Mouse (Mus musculus): Measurements from ENCODE around the gene Arl6ip1.

Arl6ip1 gene

DNA sequence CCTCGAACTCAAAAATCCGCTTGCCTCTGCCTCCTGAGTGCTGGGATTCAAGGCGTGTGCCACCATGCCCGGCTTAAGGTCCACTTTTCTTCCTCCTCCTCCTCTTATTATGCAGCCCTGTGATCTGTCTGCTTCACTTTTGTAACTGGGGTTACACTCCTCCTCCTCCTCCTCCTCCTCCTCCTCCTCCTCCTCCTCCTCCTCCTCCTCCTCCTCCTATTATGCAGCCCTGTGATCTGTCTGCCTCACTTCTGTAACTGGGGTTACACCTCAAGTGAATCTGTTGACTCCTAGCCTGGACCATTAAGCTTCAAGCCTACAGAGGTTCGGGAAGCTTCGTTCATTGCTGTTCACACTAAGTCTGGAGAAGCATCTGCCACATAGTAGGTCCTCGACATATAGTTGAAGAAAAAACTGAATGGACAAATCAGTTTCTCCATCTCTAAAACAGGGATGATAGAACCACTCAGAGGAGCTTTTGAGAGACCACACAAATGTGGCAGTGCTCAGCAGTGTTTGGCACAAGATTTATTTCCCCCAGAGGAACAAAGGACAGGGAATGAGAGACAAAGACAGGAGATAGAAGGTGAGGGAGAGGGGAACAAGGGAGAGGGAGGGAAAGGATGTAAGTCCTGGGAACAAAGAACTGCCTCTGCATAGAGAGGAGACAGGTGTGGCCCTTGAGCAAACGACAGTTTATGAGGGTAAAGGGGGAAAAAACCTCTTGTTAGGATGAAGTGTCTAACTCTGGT lies 12.5 kb downstream of the Arl6ip1 start:
- DNase-seq (ENCODE audit: low spot score in 2 of 2), result no peak

DNA sequence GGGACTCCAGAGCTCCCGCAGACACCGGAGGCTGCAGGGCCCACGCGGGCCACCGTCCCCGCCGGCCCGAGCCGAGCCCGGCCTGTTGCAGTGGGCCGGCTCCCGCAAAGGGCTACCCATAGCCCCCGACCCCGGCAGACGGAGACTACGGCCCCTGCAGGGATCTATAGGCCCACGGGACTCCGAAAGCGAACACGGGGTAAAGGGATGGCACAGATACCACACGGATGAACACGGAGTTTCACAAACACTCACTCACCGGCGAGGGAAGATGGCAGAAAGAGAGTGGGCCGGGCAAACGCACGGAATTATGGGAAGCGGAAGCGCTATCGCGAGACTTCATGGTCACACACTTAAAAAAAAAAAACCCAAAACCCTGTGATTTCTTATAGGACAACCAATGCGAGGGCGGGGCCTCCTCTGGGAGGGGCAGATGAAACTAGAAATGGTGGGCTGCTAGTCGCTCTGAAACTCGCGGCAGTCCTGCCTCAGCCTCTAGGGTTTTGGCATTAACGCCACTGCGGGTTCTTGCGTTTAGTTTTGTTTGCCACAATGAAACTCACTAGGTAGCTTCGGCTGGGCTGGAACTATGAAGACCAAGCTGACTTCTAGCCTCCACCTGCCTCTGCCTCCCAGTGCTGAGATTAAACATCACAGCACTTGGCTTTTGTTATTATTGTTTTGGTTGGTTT lies 13.4 kb downstream of the Arl6ip1 start, which contains the start of gene Rps15a:
Gene Rps15a, minus strand, starts transcription at position 312 of the 692 bp plus-strand sequence.
- DNase-seq (ENCODE audit: low spot score in 2 of 2), result peak; percentile 90 to 93

DNA sequence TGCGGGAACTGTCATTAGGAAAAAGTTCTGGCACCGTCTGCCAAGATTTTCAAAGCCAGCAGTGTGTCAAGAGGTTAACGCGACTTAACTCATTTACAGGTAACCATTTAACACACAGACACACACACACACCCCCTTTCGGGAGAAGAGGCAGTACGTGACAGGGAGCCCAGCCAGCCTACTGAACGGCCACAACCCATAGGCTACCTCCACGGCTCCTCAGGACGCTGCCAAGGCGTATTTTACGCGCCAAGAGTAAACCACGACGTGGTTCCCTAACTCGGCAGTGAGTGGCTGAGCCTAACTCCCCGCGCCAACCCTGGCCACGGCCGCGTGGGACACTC lies 14.0 kb downstream of the Arl6ip1 start:
- no peak for DNase-seq (ENCODE audit: low spot score in 2 of 2)

DNA sequence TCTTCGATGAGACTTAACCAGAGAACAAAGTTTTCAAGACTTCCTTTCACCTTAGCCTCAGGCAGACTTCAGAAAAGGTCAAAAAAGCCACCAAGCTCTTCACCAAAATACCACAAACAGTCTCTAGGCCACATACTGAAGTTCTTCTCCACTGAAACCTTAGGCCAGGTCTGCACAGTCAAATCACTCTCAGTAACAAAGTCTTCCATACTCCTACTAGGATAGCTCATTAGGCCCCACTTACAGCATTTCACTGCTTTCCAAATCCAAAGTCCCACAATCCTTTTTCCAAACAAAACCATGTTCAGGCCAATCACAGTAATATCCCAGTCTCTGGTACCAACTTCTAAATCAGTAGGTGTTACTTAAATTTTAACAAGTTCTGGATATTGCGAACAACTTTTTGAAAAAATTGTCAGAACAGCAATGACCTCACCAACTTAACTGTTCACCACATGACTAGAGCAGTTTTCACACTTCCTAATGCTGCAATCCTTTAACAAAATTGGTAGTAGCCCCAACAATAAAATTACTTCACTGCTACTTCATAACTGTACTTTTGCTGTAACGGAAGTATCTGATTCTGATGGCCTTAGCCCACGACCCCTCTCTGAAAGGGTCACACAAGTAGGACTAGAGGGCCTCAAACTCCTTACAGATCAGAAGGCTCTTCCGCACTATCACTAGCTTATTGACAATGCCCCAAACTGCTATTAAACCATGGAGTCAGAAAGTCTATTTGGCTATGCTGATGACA lies 15.7 kb downstream of the Arl6ip1 start:
- DNase-seq (ENCODE audit: low spot score in 2 of 2), result no peak

DNA sequence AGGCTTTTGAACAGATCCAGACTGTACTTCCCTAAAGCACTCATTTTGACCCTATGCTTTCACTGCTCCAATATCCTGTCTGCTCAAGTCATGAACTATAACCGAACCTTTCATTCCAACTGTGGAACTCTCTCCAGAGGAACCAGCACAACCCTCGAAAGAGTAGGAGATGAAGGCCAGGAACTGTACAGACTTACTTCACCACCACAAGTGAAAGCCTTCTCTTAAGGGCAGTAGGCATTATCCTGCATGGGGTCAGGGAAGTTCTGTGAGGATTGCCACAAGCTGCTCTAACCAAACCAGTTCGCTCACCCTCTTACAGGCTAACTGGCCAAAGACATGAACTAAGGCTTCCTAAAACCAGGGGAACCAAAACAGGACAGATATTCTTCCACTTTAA lies 18.3 kb downstream of the Arl6ip1 start:
- DNase-seq (ENCODE audit: low spot score in 2 of 2), result no peak

DNA sequence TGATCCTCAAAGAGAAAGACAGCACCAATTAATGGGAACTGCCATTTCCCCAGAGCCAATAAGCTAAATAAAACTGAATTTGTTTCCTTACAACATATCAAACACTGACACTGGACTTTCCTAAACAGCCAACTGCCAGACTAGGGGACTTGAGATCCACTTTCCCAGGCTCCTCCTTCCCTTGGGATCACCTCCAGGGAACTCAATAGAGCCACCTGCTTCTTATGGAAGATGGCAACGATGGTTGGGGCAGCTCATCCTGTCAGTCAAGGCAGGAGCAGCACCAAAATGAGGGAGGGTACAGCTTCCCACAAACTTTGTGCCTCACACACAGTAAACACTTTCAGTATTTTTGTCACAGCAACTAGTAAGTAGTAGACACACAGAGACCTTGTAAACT lies 21.8 kb downstream of the Arl6ip1 start:
- no peak for DNase-seq (ENCODE audit: low spot score in 2 of 2)

DNA sequence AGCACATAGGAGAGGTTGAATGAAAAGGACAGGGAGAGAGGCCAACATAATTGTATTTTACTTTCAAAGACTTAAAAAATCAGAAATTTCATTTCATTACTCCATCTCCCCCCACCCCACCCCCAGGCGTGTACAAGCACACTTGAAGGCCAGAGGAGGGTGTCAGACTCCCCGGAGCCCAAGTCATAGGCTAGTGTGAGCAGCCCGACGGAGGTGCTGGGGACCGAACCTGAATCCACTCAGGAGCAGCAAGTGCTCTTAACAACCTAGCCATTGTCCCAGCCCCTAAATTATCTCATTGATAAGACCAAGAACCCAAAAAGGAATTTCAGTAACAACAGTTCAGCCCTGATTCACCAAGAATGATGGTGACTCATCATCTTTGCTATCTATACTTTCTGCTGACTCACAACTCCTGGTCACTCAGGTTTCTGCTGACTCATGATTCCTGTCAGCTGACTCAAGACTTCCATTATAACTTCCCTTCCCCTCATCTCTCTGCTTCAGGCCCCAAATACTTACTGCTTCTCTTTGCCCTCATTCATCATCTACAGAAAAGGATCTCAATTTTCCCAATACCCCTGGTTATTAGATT lies 24.9 kb downstream of the Arl6ip1 start:
- DNase-seq (ENCODE audit: low spot score in 2 of 2), result no peak

DNA sequence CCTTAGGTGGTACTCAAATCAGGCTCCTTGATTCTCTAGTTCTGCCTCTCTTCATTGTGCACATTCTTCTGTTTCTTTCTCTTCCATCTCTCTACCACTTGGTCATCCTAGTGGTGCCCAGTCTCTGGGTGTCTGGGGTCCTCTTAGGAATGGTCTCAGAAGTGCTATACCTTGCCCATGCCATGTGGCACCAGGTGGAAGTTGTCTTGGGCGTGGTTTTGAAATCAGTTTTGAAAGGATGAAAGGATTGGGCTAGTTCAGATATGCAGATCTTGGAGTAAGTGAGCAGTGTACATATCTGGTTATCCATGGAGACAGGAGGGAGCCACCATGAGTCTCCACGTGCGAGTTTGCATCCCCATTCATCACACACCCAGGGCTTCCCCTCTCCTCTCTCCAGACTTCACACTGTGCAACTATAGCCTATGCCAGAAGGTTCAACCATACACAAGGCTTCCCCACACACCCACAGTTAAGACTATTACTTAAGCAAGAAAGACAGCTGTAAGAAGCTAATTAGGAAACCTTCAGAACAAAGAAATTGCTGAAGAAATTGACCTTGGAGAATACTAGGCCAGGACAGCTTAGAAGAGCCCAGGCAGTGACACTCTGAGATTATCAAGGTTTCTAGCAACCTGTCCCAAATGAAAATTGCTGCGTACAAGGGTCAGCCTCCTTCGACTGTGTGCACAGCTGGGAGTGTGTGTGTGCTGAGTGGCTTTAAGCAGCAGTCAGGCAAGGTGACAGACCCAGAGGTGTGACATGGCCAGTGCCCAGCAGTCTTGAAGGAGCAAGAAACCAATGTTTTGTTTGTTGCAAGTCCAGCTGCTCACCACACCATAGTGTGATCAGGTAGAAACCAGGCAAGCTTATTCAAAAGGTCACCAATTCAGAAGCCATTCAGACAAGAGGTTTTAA lies 25.7 kb downstream of the Arl6ip1 start:
- DNase-seq (ENCODE audit: low spot score in 2 of 2), result no peak

DNA sequence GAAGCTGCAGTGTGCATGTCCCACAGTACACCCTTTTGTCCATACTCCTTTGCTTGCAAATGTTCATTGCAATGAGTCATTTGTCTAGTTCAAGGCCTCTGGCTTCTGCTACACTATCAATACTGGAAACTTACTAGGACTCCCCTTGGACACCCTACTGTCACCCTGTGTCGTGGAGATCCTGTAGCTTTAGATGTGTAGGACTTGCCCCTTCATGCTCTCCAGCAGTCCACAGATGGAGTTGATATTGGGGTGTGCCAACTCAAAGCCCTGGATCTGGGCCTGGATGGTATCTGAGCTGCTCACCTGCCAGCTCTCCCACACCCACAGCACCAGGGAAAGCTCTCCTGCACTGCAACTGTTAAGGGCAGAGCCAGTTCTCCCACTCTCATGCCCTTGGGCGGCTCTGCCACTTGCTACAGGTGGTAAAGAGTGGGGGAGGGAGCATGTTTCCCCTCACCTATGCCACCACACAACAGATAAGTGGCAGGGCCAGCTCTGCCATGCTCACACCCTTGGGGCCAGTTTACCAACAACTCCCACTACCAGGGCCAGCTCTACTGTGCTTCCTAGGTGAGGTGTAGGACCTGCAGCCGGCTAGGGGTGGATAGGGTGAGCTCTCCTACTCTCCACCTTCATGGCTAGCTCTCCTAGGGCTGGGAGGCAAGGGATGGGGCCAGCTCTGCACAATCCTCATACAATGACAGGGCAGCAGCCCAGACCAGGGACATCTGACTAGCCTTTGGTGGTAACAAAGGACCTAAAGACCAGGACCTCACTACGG lies 26.6 kb downstream of the Arl6ip1 start:
- DNase-seq (ENCODE audit: low spot score in 2 of 2), result no peak

DNA sequence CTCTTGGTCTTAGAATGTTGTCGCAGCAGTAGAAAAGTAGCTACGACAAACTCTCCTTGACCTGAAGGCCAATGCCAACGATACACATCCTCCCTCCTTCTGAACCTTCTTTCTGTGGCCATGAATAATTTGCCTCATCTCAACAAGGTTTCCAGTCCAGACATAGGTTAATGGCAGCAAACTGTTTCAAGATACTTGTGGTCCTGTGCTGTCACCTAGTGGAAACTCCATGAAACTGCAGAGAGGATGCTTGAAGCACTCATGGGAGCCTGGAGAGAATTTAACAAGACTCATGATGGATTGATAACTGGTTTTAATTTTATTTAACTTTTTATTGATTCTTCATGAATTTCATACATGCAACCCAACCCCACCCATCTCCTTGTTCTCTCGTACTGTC lies 27.2 kb downstream of the Arl6ip1 start:
- peak in 1 of 2 experiments; percentile 41 for DNase-seq (ENCODE audit: low spot score in 2 of 2)

DNA sequence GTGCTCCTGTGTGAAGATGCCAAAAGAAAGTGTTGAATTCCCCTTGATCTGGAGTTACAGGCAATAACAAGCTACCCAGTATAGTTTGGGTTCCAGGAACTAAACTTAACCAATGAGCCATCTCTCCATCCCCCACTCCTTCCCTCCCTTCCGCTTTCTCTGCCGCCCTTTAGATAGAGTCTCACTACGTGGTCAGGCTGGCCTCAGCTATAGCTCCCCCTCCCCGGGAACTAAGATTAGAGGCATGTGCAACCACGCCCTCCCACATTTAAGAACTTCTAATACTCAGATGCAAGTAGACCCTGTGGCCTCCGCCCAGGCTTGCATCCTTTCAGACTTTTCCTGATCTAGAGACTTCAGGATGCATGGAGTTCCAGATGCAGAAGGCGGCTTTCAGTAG lies 31.8 kb downstream of the Arl6ip1 start:
- no peak for DNase-seq (ENCODE audit: low spot score in 2 of 2)

DNA sequence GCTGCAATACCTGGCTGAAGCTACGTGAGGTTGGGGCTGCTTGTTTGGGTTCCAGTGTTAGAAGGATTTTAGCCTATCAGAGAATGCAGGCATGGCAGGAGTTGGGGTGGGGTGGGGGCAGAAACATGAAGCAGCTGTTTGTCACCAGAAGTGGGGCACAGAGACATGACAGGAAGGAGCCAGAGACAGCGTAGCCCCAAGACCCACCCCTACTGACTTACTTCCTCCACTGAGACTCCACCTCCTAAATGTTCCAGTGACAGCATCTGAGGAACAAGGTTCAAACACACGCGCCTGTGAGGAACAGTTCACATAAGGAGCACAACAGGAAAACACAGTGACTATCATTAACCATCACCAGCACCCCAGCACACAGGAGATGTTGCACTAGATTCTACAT lies 49.5 kb downstream of the Arl6ip1 start:
- DNase-seq (ENCODE audit: low spot score in 2 of 2), result peak; percentile 6 to 12

DNA sequence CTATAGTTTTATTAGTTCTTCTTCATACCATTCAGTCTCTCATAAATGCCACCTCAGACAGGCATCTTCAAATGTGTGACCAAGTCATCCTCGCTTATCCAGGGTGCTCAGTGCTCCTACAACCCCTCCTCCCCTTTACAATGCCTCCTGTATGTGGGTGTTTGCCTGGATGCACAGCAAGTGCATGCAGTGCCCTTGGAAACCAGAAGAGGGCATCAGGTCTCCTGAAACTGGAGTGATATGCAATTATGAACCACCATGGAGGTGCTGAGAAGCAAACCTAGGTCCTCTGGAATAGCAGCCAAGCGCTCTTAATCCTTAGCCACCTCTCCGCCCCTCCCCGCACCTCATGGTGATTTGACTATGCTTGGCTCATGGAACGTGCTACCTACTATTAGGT lies 50.4 kb downstream of the Arl6ip1 start:
- no peak for DNase-seq (ENCODE audit: low spot score in 2 of 2)
